Mouse (Mus musculus) gastrocnemius, adult 18-20 months (tissue): ENCODE data around the gene Xpo6. TPM values are rescaled to one million over a fixed set of nuclear protein-coding genes. Genes with fewer than 3 reads are reported as not detected.

Source experiments
- DNase-seq: peaks from one replicate; pipeline ENCODE4 v3.0.0; 2021; ENCODE audit warnings: low spot score
- long read RNA-seq, 2 experiments: library from polyadenylated mRNA; stranded (forward); transcript quantifications; one replicate each; pipeline ENCODE4 v2.0.0; 2021
- total RNA-seq, 2 experiments: library from RNA; stranded (reverse); gene quantifications; 2 replicates each; pipeline ENCODE4 v1.2.3; 2021

Gene Xpo6
- total RNA-seq, result 10 to 100 TPM; 11.5 to 11.8 TPM
- long read RNA-seq, experiment 1, full-length matches to known transcripts, result 2 of 9 reads
- long read RNA-seq, experiment 1, partial matches to known transcripts, result 3 of 9 reads
- long read RNA-seq, experiment 1, other reads (novel, unspliced or antisense), result 4 of 9 reads
- long read RNA-seq, experiment 2, full-length matches to known transcripts, result 1 of 12 reads
- long read RNA-seq, experiment 2, partial matches to known transcripts, result 4 of 12 reads
- long read RNA-seq, experiment 2, other reads (novel, unspliced or antisense), result 7 of 12 reads

GRCm38 (mm10) chr7:126200178-126200996, at the start of gene Xpo6:
Gene Xpo6, minus strand, starts transcription at chr7:126200501.
- DNase-seq, result peak; percentile 94

GRCm38 (mm10) chr7:126249986-126250385, 49.7 kb upstream of the Xpo6 start:
- DNase-seq, result no peak

- DNase-seq, result no peak
Measured at GRCm38 (mm10) chr7:126249146-126249545, 48.8 kb upstream of the Xpo6 start.

- no peak for DNase-seq
Measured at GRCm38 (mm10) chr7:126248641-126249141, 48.4 kb upstream of the Xpo6 start.

GRCm38 (mm10) chr7:126248088-126248487, 47.8 kb upstream of the Xpo6 start:
- peak; percentile 38 for DNase-seq

- no peak for DNase-seq
Measured at GRCm38 (mm10) chr7:126244168-126244750, 44.0 kb upstream of the Xpo6 start.

GRCm38 (mm10) chr7:126240814-126241360, 40.6 kb upstream of the Xpo6 start:
- no peak for DNase-seq

GRCm38 (mm10) chr7:126236794-126237192, 36.5 kb upstream of the Xpo6 start:
- DNase-seq, result no peak

- peak; percentile 17 for DNase-seq
Measured at GRCm38 (mm10) chr7:126236083-126236793, 35.9 kb upstream of the Xpo6 start.

GRCm38 (mm10) chr7:126234611-126235010, 34.3 kb upstream of the Xpo6 start:
- DNase-seq, result no peak

GRCm38 (mm10) chr7:126232345-126233071, 32.2 kb upstream of the Xpo6 start:
- no peak for DNase-seq

- DNase-seq, result no peak
Measured at GRCm38 (mm10) chr7:126230357-126231148, 30.3 kb upstream of the Xpo6 start.

GRCm38 (mm10) chr7:126226136-126226535, 25.8 kb upstream of the Xpo6 start:
- DNase-seq, result no peak

GRCm38 (mm10) chr7:126222753-126223152, 22.5 kb upstream of the Xpo6 start:
- DNase-seq, result no peak

- DNase-seq, result no peak
Measured at GRCm38 (mm10) chr7:126220611-126221010, 20.3 kb upstream of the Xpo6 start.

- no peak for DNase-seq
Measured at GRCm38 (mm10) chr7:126218311-126218710, 18.0 kb upstream of the Xpo6 start.

- DNase-seq, result no peak
Measured at GRCm38 (mm10) chr7:126216867-126217266, 16.6 kb upstream of the Xpo6 start.

- DNase-seq, result no peak
Measured at GRCm38 (mm10) chr7:126210856-126211255, 10.6 kb upstream of the Xpo6 start.

GRCm38 (mm10) chr7:126200997-126201345, 670 bp upstream of the Xpo6 start:
- no peak for DNase-seq

GRCm38 (mm10) chr7:126199691-126200102, 604 bp downstream of the Xpo6 start:
- peak; percentile 17 for DNase-seq
